Mouse (Mus musculus): ENCODE results near the gene Tspan18.

Tspan18 gene

GRCm38 (mm10) chr2:93290345-93291118 lies 43.8 kb downstream of the Tspan18 start:
- DNase-seq, result no peak

DNA sequence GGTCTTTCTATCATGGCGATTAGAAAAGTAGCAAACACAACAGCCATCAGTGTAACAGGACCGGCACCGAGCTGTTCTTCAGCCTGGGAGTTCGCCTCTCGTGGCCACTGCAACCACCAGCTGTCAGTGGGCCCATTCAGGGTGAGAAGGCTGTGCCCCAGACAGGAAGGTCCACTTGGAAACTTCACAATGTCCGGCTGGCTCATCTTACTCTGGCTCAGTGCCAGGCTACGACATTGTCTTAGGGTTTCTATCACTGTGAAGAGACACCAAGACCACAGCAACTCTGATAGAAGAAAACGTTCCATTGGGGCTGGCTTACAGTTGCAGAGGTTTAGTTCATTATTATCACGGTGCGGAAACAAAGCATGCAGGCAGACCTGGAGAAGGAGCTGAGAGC lies 45.1 kb downstream of the Tspan18 start:
- DNase-seq, result no peak

DNA sequence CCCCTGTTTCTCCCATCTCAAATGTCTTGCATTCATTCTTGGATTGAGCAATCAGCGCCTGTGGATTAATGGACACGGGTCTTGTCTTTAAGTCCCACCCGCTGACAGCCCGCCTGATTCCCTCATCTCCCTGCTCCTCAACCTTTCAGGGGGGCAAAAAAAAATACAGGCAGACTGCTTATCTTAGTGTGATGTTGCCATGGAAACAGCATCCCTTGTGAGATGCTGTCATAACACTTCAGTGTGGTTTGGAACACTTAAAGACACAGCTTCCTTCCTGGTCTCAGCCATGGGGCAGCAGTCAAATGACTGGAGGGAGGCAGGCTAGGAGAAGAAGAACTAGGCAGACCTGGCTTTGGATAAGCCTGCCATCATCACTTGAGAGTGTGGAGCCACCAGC lies 47.0 kb downstream of the Tspan18 start:
- DNase-seq, result no peak

- no peak for DNase-seq
These were observed 47.6 kb downstream of the Tspan18 start for GRCm38 (mm10) chr2:93286742-93287141.

DNA sequence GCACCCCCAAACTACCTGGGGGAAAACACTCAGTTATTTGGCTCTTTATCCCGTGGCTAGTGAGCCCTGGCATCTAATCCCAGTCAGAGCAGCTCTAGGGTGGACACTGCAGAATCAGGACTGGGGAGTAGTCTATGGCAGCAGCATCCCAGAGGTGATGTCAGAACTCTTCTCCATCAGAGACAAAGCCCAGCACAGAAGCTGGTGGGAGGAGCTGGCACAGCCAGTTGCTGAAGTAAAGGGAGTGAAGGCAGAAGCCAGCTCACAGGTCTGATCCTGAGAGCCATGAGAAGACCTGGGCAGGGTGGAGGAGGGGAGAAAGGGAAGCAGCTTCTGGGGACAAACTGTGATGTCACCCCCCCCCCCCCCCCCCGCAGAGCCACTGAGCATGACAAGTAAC lies 48.0 kb downstream of the Tspan18 start:
- DNase-seq, result no peak

DNA sequence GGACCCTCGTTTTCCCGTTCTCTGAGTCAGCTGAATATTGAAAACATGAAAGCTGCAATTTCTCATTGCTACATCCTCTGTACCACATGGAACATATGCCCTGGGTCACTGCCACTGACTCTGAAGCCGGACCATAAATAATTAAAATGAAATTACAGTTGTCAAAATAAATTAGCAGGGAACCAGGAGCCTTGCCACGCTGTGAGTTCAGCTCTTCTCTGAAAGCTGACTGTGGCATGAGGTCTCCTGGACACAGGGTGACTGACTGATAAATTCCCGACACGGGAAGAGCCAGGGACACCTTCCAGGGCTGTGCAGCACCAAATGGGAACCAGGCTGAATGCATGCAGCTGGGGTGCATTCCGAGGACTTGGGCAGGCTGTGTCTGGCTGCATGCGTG lies 48.5 kb downstream of the Tspan18 start:
- DNase-seq, result no peak

DNA sequence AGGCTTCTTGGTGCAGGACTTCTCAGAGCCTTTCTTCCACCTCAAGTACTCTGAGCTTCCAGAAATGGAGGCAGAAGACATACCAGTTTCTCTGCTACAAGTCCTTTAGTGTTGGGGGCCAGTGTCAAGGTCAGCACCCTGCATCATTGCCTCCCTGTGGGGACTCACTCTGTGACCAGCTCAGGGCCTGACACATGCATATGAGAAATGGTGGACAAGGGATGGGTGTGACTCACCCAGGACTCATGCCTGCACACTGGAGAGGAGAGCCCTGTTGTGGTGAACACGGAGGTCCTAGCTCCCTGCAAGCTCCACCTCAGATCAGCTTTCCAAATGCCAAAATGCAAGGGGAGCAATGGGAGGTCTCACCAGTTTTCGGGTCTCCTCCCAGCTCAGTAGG lies 49.7 kb downstream of the Tspan18 start:
- no peak for DNase-seq

- no peak for DNase-seq
These were observed 50.6 kb downstream of the Tspan18 start for GRCm38 (mm10) chr2:93283481-93284293.

DNA sequence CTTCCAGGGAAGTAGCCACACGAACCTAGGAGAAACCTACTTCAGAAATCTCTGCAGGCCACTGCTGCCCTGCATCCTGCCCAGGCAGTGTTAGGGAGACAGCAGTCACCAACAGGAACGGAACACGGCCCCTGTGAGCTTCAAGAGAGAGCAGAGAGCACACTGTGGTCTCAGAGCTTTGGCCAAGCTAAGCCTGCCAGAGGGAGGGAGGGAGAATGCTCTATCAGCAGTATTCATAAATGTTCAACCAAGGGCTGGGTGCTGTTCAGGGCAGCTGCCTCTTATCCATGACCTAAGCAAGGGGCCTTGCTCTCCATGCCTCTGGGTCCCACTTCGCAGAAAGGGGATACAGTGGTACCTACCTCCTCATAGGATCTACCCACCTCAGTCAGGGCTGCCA lies 51.7 kb downstream of the Tspan18 start:
- no peak for DNase-seq

- DNase-seq, result no peak
These were observed 52.8 kb downstream of the Tspan18 start for GRCm38 (mm10) chr2:93281466-93281865.

GRCm38 (mm10) chr2:93280117-93280620 lies 54.1 kb downstream of the Tspan18 start:
- DNase-seq, result no peak

DNA sequence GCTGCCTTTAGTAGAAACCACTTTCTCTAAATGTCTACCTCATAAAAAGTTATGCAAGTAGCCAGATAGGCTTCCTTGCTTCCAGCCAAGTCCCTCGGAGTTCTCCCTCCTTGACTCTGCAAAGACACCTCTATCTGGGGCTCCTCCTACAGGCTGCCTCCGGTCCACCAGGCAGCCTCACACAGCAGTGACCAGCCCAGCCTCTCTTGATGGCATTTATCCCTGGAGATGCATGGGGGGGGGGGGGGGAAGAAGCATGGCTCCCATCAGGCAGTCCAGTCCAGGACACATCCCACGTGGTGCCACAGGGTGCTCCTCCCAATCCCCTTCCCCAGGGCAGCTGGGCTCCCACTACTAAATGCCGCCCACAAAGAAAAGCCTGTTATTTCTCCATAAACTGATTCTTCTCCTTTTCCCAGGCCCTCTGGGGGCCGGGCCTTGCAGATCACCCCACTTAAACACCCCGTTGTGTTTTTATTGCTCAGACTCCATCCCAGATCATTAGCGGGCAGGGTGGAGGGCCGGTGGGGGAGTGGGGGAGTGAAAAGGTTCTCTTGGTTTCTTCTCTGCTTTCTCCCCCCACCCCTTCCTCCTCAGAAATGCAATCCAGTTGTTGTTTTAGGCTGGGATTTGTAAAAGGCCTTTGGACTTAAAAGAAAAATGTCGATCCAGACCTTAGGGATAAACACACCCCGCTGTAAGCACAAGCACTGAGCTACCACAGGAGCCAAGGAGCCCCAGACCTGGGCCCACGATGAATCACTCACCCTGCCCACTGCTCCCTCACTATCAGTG lies 55.9 kb downstream of the Tspan18 start:
- DNase-seq, result no peak

DNA sequence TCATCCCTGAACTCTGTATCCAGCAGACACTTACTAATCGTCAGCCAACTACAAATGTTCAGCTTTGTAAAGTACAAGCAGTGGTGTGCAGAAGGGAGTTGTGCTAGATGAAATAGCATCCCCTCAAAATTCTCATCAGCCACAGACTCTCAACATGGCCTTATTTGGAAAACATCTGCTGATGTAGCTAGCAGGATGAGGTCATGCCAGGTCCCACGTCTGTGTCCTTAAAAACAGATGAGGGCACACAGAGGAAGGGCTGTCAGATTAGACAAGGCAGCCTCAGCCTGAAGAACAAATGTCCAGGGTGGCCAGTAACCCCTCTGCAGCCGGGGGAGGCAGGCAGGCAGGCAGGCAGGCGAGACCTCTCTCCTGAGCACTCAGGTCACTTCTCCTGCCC lies 56.8 kb downstream of the Tspan18 start:
- DNase-seq, result no peak

DNA sequence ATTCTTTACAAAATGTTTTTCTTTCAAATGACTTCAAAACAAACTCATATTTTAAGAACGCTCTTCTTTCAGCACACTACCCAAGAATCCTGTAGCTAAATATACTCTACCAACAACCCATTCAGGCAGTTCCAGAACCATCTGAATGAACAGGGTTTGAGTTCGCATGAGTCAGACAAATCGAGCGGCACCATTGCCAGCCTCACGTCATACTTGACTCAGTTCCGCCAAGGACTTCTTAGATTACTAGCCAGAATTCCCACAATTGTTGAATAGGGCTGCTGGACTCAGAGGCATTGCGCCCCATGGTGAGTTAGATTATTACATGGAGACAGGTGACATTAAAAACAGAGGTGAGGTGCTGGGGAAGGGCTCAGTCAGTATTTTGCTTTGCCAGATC lies 58.3 kb downstream of the Tspan18 start:
- peak; percentile 51 for DNase-seq

GRCm38 (mm10) chr2:93273916-93274315 lies 60.4 kb downstream of the Tspan18 start:
- no peak for DNase-seq

DNA sequence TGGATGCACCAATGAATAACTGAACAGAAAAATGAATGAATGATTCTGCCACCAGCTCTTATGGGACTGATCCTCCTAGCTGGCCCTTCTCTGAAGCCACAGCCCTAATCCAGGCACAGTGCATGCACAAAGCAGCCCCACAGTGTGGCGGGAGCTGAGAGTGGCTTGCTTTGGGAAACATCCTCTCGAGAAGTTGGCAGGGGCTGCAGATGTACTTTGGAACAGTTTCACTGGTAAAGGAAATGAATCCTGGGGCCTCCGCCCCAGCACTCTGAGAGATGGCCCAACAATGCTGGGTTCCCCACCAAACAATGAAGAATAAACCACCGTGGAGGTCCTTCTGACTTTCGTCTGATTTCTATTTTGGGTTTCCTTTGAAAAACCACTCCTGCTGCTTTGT lies 64.2 kb downstream of the Tspan18 start:
- no peak for DNase-seq

DNA sequence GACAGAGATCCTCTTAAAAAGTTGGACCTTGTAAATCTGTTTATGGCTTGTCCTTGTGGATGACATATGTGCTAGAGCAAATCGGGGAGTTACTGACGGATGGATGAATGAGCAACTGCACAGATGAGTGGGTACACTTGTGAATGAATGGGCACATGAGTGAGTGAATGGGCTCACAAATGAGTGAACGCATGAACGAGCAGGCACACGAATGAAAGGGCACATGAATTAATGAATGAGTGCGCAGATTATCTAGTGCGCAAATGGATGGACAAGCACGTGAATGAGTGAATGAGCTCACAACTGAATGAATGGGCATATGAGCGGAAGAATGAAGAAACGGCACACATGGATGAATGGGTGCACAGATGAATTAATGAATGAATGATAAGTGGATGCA lies 64.7 kb downstream of the Tspan18 start:
- no peak for DNase-seq

DNA sequence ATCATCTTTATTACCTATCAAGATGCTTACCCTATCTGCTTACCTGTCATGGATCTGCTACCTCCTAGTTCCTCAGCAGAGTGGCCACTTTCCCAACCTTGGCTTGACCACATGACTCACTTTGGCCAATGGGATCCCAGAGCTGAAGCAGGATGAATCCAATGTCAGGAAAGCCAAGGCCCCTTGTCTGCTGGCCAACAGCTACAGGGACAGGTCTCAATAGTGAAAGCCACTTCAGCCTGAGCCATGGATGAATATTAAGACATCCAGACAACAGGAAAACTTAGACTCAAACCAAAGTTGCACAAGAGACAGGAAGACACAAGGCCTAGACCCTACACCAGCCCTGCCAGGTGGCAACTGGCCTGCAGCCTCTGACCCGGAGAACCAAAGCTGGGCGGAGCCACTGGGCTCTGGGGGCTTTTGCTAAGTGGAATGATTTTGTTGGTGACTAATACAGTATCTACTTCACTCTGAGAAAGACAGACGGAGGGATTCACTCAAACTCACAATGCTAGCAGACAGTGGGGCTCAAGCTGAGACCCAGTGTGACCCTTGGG lies 65.5 kb downstream of the Tspan18 start:
- no peak for DNase-seq

DNA sequence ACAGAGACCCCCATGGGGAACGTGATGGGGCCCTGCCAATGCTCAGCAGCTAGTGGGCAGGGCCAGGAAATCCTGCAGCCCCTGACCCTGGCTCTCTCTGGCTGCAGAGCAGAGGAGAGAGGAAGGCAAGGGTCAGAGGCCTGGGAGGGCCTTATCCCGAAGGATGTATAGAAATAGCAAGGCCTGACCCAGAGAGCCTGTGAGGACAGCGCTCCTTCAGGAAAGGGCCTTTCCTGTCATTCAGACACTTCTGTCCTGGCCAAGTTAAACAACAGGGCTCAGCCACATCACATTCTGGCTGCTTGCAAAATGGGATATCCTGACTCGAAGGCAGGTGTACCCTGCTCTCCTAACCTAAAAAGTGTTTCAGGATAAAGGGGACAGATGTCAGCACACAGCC lies 66.5 kb downstream of the Tspan18 start:
- DNase-seq, result no peak

DNA sequence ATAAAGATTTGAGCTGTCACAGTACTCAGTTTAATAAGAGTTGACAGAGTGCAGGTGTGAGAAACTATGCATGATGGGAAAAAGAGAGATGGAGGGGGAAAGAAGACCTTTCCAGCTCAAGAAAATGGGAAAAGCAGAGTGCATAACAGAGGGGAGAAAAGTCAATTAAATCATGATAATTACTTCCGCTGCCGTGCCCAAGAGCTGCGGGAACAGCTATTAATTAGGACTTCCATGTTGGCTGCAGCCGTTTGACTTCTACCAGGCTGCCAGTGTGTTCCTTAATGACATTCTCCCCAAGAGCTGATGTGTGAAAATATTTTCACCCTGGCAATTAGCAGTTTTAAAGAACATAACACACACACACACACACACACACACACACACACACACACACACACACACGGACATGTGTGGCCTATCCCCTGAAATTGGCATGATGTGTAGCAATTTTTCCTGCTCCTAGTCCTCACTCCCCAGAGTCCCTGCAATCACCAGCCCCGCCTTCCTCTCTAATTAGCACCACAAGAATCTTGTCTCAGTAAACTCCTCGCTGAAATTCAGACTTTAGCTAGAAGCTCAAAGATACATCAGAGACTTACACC lies 67.6 kb downstream of the Tspan18 start:
- DNase-seq, result no peak

DNA sequence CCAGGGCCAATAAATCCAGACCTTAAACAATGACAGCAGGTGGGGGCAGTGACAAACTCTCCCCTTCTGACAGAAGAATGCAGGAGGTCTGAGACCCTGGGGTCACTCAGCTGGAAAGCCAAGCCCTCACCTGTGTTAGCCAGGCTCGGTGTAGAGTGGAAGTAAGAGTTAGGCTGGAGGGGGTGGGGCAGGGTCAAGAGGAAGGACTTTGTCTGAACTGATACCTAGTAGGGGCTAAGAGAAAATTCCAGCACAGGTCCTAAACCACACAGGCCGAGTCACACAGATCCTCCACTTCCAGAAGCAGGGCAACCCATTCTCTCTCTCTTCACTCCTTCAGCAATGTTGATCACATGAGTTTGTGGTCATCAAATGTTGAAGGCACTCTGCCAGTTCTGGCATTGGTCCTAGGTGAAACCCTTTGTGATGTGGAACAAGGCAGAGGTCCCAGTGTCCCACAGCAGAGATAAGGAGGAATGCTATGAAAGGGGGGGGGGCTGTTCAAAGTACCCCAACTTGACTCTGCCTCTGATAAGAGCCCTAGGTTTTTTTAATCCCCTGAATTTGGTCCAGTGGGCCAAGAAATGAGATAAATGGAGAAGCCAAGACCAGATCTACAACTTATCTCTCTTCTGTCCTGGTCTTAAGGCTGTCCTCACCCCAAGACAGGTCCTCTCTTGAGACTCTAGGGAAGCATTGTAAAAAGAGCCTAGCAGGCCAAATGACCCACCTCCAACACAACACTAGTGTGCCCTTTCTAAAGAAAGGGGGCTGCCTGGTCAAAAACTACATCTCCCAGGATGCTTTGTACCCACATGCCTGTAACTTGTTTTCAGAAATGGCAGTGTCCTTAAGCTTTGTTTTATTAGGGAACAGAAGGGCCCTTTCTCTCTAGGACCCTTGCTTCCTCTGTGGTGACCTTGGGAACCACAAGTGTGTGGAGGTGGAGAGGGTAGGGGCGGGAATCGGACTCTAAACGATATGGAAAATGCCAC lies 71.7 kb downstream of the Tspan18 start:
- no peak for DNase-seq
